9 mouse cellular contexts compared by ENCODE assay signal in genomic region chr7:99167939-99168338, GRCm38 (mm10). TPM values are rescaled to one million over a fixed set of nuclear protein-coding genes. Genes with fewer than 3 reads are reported as not detected.
DNase-seq lines count a peak whose midpoint lies in the region; ATAC-seq and TF ChIP-seq lines count a peak whose summit lies in the region.
"Had no signal": no experiment of that assay in that cellular context is flagged by ENCODE, and none has a peak within 500 bp of the region (broad histone marks: within the 10 kb centered on the region; RNA-seq: fewer than 3 reads in every experiment).

No protein-coding gene starts in this region.

- H3K27ac ChIP-seq in liver, embryonic 14.5 days = no peak overlapping the region
- H3K27ac ChIP-seq: embryonic facial prominence, embryonic 12.5 days had no signal

- TF ChIP-seq EP300 in liver, embryonic 14.5 days (IDR thresholded peaks at IDR 0.05; ENCODE audit: low read depth) = no peak

- no peak overlapping the region for H3K4me3 ChIP-seq in liver, embryonic 14.5 days (ENCODE audit: insufficient read depth in 1 of 2, low read depth in 2 of 2, low read length in 2 of 2)
- H3K4me3 ChIP-seq: embryonic facial prominence, embryonic 12.5 days had no signal

- H3K27me3 ChIP-seq in liver, embryonic 14.5 days (ENCODE audit: control insufficient read depth, insufficient read depth, low read length) = no peaks in the 10 kb centered on the region
- H3K27me3 ChIP-seq: embryonic facial prominence, embryonic 12.5 days had no signal

- H3K9ac ChIP-seq in liver, embryonic 14.5 days (replicated peaks) = no peak overlapping the region
- H3K9ac ChIP-seq: embryonic facial prominence, embryonic 12.5 days had no signal

- ATAC-seq in liver, embryonic 14.5 days (ENCODE audit: insufficient read depth) = peak; percentile 79

- H3K9me3 ChIP-seq in liver, embryonic 14.5 days (ENCODE audit: control insufficient read depth, low read length) = no peaks in the 10 kb centered on the region
- H3K9me3 ChIP-seq: embryonic facial prominence, embryonic 12.5 days had no signal

- H3K36me3 ChIP-seq in liver, embryonic 14.5 days (replicated peaks; ENCODE audit: control insufficient read depth, insufficient read depth, low read depth) = no peaks in the 10 kb centered on the region
- H3K36me3 ChIP-seq: embryonic facial prominence, embryonic 12.5 days had no signal

- DNase-seq in urinary bladder, postnatal 14 days (ENCODE audit: low spot score) = peak; percentile 69
- DNase-seq in urinary bladder, postnatal 4 days (ENCODE audit: low spot score in 2 of 2) = no peak
- DNase-seq in kidney, adult 18-20 months = peak; percentile 81
- peak in 1 of 3 experiments; percentile 34 for DNase-seq in liver, embryonic 14.5 days (ENCODE audit: low read depth in 3 of 3, low spot score in 3 of 3)
- DNase-seq in thymus, postnatal 4 days = no peak
- DNase-seq in right cerebral cortex, postnatal 10 days (ENCODE audit: low spot score in 2 of 2) = no peak
- no peak for DNase-seq in neural tube, embryonic 10.5 days (ENCODE audit: extremely low spot score, low spot score)
- DNase-seq: thymus, postnatal 14 days had no signal

- H3K4me1 ChIP-seq in liver, embryonic 14.5 days (replicated peaks; ENCODE audit: control insufficient read depth in 2 of 2, insufficient read depth in 2 of 2, low read length in 1 of 2) = peaks cover 0 to 12% of the 10 kb centered on the region in 2 experiments; a peak in 2 of 4 replicates
- H3K4me1 ChIP-seq: embryonic facial prominence, embryonic 12.5 days had no signal

- TF ChIP-seq CTCF in liver, embryonic 14.5 days (IDR thresholded peaks at IDR 0.05; ENCODE audit: low read depth) = no peak

- WGBS in liver, embryonic 14.5 days (ENCODE audit: insufficient replicate concordance) = 37% methylated on average over 5 of the region's 5 CpGs

- H3K4me2 ChIP-seq in liver, embryonic 14.5 days (ENCODE audit: low read depth) = no peak overlapping the region
- H3K4me2 ChIP-seq: embryonic facial prominence, embryonic 12.5 days had no signal

RNA-seq across cellular contexts. Expression of gene Dgat2, which starts 14.6 kb away (rescaled TPM):
- 44.0 and 50.0 TPM in 2 replicates for polyA plus RNA-seq in liver, embryonic 14.5 days (2012; rRNA removed)
- 66.8 and 80.0 TPM in 2 replicates for polyA plus RNA-seq in liver, embryonic 14.5 days (2014; fragmentation: Nextera tagmentation; extraction: Ambion mirVana)

RNA-seq across cellular contexts. Expression of gene Uvrag, which starts 27.0 kb away (rescaled TPM):
- 2.4 and 3.9 TPM in 2 replicates for polyA plus RNA-seq in liver, embryonic 14.5 days (2012; rRNA removed)
- 5.7 and 7.4 TPM in 2 replicates for polyA plus RNA-seq in liver, embryonic 14.5 days (2014; fragmentation: Nextera tagmentation; extraction: Ambion mirVana)

Comparison
In these comparisons a context has a peak if more than half of its experiments do, and no peak if none do; other contexts are left out.
1. DNase-seq: peak in urinary bladder, postnatal 14 days (single experiment) and kidney, adult 18-20 months (single experiment); none in urinary bladder, postnatal 4 days (0 of 2), thymus, postnatal 4 days (single experiment), right cerebral cortex, postnatal 10 days (0 of 2) and neural tube, embryonic 10.5 days (single experiment).